Mouse (Mus musculus) cerebellum, postnatal 25 days (tissue): ENCODE measurements at regions not wholly inside any gene's neighbourhood (a gene's known extent, or its start where the extent isn't known, plus 50 kb on each side); places are given as distances from the start of the nearest gene placed in this dataset.

Experiments used
- DNase-seq, 2 experiments: peaks; one replicate each; pipeline ENCODE4 v3.0.0; 2021; ENCODE audit warnings: mixed read lengths in 2 of 2

DNA sequence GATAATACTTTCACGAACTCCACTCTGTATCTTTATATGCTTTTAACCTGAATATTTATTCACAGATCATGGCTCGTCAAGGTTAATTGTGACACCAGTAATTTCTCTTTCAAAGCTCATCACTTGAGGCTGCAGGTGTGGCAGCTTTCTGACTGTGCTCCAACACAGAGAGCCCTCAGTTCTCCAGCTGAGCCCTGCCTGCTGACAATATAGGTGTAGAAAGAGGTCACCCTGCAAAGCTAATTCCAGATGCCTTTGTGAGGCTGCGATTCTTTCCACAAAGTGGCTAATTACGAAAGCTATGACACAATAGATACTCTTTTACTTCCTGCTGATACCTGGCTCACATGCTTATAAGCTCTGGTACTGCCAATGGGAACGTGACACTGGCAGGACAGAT, 64.0 kb downstream of the Slitrk5 start:
- no peak for DNase-seq

DNA sequence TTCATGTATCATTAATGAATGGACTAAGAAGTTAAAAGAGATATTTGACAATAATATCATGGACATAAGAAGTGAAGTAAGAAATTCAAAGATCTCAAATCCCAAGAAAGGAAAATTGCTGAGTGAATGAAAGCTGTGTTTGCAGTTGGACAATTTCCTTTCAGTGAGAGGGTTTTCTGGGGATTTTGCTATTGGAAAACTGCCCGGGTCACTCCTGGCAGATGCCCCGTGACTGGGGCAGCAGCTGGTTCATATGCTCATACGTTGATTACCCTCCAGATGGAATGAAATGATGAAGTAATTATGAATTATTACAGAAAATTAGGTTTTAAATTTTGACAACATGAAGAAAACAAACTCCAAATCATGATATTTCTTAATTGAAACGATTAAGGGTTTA, 88.7 kb downstream of the Slitrk5 start:
- DNase-seq: peak in 1 of 2 experiments; percentile 14

DNA sequence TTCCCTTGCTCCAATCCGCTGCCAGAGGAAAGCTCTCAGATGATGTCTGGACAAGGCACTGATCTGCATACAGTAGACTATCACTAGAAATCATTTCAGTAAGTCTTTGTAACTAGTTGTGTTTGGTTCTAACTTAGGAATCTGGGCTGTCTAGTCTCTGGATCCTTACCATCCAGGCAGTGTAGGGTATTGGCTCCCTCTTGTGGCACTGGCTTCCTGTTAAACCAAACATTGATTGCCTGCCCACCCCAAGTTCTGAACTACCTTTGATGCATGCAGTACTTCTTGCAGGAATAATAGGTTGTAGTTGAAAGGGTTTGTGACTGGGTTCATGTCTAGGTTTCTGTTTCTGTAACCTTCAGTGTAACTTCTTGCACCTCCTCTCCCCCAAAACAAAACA, 103.3 kb downstream of the Slitrk5 start:
- DNase-seq: no peak

DNA sequence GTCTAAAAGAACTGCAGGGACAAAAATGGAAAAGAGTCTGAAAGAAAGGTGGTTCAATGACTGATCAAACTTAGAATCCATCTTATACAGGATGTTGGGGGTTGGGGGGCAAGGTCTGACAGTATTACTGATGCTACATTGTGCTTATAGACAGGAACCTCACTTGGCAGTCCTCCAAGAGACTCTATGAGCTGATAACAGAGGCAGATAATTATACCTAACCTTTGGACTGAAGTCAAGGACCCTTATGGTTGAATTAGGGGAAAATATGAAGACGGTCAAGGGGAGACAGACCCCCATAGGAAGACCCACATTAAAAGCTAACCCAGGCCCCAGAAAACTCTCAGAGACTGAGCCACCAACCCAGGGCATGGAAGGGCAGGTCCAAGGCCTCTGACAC, 133.1 kb downstream of the Slitrk5 start:
- DNase-seq: no peak

DNA sequence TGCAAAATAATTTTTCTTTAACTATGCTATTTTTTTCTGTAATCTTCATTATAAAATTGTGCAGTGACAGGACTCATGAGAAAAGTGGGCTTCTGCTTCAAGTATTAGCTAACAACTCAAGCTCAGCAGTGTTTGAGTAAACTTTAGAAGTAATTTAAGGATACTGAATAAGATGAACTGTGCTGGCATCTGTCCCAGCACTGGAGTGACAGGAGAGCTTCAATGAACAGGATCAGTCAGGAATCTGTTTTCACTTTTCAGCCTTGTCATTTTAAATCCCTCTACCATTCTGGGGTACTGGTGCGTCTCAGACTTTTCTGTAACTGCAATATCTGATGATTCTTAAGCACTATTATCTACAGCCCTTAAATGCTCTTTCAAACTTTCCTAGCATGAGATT, 135.0 kb downstream of the Slitrk5 start:
- DNase-seq: no peak

DNA sequence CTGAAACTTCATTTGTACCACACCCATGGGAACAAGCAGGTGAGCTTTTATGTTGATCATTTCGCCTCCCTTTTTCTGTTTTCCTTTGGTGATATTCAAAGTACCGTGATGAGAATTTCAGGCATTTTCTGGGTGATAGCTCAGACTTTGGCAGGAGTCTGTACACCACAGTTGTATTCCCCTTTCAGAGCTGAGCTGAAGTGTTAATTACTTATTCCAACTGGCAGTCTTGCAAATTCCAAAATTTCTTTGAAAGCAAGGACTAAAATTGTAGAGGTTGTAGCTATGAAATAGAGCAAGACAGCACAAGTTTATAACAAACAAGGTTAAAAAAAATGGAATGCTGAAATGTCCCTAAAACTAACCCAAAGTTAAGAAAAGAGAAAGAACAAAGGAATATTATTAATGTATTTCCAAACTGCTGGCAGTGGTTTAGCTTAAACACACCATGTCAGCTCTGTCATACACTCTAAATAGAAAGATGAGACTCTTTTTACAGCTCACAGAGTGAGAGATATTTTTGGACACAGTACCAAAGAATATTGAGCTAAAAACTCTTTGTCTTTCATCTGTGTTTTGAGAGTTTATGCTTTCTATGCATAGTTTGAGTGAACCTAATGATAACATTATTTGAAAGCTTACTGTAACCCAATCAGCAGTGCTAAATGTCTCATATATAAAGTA, 147.3 kb downstream of the Slitrk5 start:
- no peak for DNase-seq
